Mouse (Mus musculus) T-cell, adult 2 months (primary cell): ENCODE data around the gene Sh3pxd2a.
A peak's percentile ranks its signal among the peaks of the same experiment; 100 is the strongest.

Experiments
- DNase-seq: peaks from one replicate; pipeline ENCODE4 v3.0.0; 2022; ENCODE audit warnings: low spot score

Sh3pxd2a gene

GRCm38 (mm10) chr19:47456021-47456420 lies 8.2 kb downstream of the Sh3pxd2a start:
- DNase-seq = no peak

- no peak for DNase-seq
These were observed 9.0 kb downstream of the Sh3pxd2a start for GRCm38 (mm10) chr19:47455001-47455755.

- no peak for DNase-seq
These were observed 9.8 kb downstream of the Sh3pxd2a start for GRCm38 (mm10) chr19:47454167-47455000.

GRCm38 (mm10) chr19:47453352-47453751 lies 10.8 kb downstream of the Sh3pxd2a start:
- no peak for DNase-seq

- DNase-seq = no peak
These were observed 11.5 kb downstream of the Sh3pxd2a start for GRCm38 (mm10) chr19:47452682-47453081.

- DNase-seq = no peak
These were observed 12.0 kb downstream of the Sh3pxd2a start for GRCm38 (mm10) chr19:47452211-47452610.

- DNase-seq = peak; percentile 37
These were observed 12.6 kb downstream of the Sh3pxd2a start for GRCm38 (mm10) chr19:47451476-47452113.

- no peak for DNase-seq
These were observed 13.7 kb downstream of the Sh3pxd2a start for GRCm38 (mm10) chr19:47450261-47451137.

- DNase-seq = no peak
These were observed 14.5 kb downstream of the Sh3pxd2a start for GRCm38 (mm10) chr19:47449513-47450227.

- peak; percentile 60 for DNase-seq
These were observed 15.5 kb downstream of the Sh3pxd2a start for GRCm38 (mm10) chr19:47448618-47449151.

GRCm38 (mm10) chr19:47446841-47447365 lies 17.3 kb downstream of the Sh3pxd2a start:
- DNase-seq = peak; percentile 51

- DNase-seq = no peak
These were observed 18.1 kb downstream of the Sh3pxd2a start for GRCm38 (mm10) chr19:47446130-47446529.

- DNase-seq = no peak
These were observed 18.5 kb downstream of the Sh3pxd2a start for GRCm38 (mm10) chr19:47445726-47446125.

- no peak for DNase-seq
These were observed 19.7 kb downstream of the Sh3pxd2a start for GRCm38 (mm10) chr19:47444488-47444887.

GRCm38 (mm10) chr19:47442294-47442627 lies 21.9 kb downstream of the Sh3pxd2a start:
- DNase-seq = no peak

- DNase-seq = peak; percentile 40
These were observed 22.5 kb downstream of the Sh3pxd2a start for GRCm38 (mm10) chr19:47441541-47442293.

- DNase-seq = no peak
These were observed 23.2 kb downstream of the Sh3pxd2a start for GRCm38 (mm10) chr19:47440967-47441366.

GRCm38 (mm10) chr19:47440435-47440803 lies 23.8 kb downstream of the Sh3pxd2a start:
- no peak for DNase-seq

GRCm38 (mm10) chr19:47439726-47440434 lies 24.3 kb downstream of the Sh3pxd2a start:
- no peak for DNase-seq
